Mouse (Mus musculus) gastrocnemius, adult 18-20 months (tissue): ENCODE measurements at regions not wholly inside any gene's neighbourhood (a gene's known extent, or its start where the extent isn't known, plus 50 kb on each side); places are given as distances from the start of the nearest gene placed in this dataset.
A peak's percentile ranks its signal among the peaks of the same experiment; 100 is the strongest.

Experiments
- DNase-seq: peaks from one replicate; pipeline ENCODE4 v3.0.0; 2021; ENCODE audit warnings: low spot score

- no peak for DNase-seq
Observed at GRCm38 (mm10) chr4:66622650-66623394, 204.6 kb upstream of the Tlr4 start.

GRCm38 (mm10) chr4:66618811-66619440 is 208.5 kb upstream of the Tlr4 start:
- no peak for DNase-seq

- DNase-seq, result no peak
Observed at GRCm38 (mm10) chr4:66617743-66618736, 209.3 kb upstream of the Tlr4 start.

DNA sequence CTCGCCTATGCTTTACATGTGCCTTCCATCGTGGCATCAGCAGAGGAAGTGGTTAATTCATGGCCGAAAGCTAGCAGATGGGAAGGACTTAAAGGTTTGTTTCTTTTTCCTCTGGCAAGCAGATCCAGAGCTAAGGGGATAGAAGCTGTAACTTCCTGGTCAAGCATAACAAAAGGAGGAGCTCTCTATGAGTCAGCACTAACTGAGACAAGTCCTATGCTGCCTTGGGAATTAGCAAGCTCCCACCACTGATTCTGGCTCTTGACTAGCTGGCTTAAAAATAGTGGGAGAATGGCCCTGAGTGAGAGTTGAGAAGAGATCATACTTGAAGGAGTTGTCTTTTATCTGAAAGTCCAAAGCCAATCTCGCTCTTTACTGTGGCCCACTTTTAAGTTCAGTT is 210.3 kb upstream of the Tlr4 start:
- no peak for DNase-seq

- no peak for DNase-seq
Observed at GRCm38 (mm10) chr4:66604849-66605248, 200.4 kb upstream of the Astn2 start.

DNA sequence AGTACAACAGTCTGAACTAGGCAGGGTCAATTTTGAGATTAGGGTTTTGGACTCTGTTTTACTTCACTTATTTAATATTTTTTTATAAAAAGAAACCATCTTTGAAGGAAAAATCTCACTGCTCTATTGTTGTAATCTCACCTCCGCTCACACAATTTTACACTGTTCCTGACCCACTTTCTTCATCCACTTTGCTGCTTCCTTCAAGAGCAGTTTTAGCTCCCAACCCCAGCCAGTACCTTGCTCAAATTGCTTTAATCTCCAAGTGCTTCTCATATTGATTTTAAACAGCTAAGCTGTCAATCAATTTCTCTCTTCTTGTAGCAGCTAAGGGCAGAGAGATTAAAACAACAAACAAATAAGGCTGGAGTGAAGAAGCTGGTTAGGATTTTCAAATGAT is 194.3 kb upstream of the Astn2 start:
- DNase-seq, result no peak

DNA sequence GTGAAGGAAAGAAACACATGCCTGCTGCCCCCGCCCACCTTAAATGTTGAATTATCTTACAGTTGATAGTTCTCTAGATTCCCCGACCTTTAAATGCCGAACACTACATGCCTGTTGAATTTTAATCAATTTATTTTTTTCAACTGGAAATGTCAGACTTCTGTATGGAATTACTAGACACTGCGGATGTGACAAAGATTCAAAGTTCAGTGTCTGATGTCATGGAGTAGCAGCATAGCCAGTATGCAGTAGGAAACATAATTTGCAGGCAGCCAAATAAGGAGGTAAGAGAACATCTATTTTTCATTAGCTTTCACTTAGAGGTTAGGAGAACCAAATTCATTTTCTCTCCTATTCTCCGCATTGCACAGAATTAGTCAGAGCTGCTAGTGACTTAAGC is 182.2 kb upstream of the Astn2 start:
- DNase-seq, result no peak

GRCm38 (mm10) chr4:66586166-66586565 is 181.8 kb upstream of the Astn2 start:
- no peak for DNase-seq

- DNase-seq, result no peak
Observed at GRCm38 (mm10) chr4:66556936-66557335, 152.5 kb upstream of the Astn2 start.

DNA sequence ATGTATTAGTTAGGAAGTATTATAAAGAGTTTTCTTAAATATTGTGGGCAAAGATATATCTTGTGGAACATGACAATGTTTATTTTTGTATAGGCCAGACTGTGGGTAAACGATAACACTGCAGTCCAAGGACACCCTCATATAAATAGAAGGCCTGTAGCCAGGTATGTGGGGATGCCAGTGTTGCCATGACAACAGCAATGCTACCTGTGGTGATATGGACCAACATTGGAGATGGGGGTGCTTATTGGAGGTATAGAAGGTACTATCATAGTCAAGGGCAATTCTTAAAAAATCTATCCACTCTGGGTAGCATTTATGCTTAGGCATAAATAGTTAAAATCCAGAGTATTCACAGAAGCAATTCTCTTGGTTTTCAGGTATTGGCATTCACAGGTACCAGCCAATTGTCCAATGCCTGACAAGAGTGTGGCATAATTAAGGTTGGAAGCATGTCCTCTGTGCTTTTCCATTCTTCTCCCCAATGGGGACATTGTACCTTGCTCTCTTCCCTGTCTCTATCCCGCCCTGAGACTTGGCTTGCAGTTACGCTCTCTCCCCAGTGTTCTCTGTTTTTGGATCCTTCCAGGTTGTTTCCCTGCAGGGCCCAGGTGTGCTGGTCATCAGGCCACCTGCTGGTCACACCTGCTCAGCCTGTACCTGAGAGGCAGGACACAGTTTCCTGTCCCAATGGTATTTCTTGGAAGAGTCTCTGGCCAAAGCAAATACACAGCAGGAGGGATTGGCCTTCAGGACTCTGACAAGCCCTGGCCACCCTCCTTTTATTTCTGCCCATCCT is 146.1 kb upstream of the Astn2 start:
- DNase-seq, result no peak

GRCm38 (mm10) chr4:66542833-66543436 is 138.5 kb upstream of the Astn2 start:
- DNase-seq, result no peak

DNA sequence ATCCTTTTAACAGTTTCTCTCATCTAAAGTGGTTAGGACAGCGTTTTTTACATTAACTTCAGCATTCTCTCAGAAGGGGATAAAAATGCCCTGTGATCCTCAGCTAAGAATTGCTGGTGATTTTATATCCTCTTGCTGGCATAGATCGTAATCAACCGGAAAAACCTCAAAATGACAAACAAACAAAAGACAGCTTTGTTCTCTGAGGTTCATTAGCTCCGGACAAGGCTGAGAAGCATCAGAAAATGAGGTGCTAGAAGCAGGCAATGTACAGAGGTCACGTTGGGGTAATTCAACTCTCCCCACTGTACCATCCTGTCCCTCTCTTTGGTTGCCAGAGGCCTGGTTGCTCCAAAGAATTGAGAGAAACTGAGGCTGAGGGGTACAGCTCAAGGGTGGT is 120.0 kb upstream of the Astn2 start:
- no peak for DNase-seq

DNA sequence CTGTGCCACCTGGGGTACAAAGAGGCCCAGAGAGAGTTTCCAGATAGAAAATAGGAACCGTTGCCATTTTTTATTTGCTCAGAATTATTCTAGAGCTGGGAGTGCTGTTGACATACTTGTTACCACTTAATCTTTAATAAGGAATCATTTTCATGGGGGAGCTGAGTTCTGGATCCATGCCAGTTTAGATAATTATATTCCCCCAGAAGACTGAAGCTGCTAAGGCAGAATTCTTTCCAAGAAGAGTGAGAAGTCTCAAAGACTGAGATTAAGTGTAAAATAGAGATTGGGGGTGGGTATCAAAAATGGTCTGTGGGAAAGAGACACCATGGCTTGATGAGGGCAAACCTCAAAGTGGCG is 119.5 kb upstream of the Astn2 start:
- DNase-seq, result no peak

GRCm38 (mm10) chr4:66523238-66523885 is 119.0 kb upstream of the Astn2 start:
- DNase-seq, result no peak

DNA sequence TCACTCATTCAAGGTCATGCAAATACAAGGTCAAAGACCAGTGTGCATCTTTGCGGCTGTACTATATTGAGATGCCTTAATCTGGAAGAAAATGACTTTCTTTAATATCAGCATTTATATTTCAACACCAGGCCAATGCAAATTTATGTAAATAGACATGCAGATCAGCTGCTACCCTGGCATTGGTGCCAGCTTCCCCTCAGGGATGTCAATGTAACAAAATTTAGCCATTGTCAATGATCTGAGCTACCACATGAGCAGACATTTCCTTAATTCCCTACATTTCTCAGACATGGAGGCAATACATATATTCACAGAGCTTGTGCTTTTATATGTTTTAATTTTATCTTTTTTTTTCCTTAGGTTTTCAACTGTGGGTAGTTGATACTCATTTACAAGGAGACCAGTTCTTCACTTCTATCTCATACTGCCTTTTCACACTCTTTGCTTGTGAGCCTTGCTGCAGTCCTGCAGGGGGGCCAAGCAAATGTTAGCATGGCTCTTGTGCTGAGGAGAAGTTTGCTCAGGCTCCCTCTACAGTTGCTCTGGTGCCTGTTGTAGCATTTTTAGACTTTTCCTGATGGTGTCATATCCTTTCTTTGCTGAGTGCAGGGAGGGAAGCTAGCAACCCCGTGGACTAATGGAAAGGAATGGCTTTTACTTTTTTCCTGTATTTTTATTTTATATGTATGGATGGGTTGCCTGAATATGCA is 117.8 kb upstream of the Astn2 start:
- no peak for DNase-seq

DNA sequence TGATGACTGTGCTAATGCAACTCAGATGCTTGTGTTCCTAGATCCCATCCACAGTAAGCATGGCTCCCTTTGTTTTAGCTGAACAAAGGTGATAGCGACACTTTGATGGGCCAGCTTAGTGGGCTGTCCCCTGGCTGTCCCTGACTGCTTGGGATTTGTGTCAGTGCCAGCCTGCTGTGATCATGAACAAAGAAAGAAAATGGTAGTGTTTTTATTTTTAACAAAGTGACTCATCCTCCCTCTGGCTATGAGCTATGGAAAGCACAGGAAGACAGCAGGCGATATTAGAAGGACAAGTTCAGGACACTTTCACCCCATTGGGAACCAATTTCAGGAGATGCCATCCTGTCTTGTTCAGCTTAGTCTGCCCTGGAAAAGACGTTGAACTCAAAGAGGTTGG is 116.4 kb upstream of the Astn2 start:
- DNase-seq, result no peak

DNA sequence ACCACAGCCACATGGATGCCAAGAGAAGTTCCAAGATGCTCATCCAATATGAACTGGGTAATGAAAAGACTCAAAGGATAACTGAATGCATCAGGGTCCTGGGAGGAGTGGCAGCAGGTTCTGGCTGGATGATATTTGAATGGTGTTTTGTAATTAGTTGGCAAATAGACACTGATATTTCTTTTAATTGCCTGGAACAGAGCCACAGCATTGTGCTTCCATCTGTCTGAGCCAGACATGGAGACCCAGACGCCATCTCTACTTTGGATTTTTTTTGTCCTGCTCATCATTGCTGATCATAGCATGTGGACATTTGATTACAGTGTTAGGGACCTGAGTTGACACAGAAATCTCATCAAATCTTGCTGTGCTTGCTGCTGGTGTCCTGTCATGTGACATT is 111.4 kb upstream of the Astn2 start:
- no peak for DNase-seq

DNA sequence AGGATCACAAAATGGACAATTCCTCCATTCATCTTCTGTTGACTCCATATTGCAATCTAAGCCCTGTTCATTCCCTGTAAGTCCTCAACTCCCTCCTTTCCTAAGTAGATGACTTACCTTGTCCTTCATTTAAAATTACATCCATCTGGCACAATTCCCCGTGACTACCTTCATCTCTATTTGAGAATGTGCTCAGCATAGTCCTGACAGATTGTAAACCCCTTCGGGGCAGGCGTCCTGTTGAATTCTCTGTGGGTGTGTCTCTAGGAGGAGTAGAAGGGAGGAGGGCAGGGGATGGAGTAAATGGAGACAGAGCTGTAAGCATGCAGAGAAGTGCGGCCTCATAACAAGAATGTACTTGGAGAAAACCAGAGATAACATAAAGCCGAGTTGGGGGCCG is 79.1 kb upstream of the Astn2 start:
- no peak for DNase-seq

DNA sequence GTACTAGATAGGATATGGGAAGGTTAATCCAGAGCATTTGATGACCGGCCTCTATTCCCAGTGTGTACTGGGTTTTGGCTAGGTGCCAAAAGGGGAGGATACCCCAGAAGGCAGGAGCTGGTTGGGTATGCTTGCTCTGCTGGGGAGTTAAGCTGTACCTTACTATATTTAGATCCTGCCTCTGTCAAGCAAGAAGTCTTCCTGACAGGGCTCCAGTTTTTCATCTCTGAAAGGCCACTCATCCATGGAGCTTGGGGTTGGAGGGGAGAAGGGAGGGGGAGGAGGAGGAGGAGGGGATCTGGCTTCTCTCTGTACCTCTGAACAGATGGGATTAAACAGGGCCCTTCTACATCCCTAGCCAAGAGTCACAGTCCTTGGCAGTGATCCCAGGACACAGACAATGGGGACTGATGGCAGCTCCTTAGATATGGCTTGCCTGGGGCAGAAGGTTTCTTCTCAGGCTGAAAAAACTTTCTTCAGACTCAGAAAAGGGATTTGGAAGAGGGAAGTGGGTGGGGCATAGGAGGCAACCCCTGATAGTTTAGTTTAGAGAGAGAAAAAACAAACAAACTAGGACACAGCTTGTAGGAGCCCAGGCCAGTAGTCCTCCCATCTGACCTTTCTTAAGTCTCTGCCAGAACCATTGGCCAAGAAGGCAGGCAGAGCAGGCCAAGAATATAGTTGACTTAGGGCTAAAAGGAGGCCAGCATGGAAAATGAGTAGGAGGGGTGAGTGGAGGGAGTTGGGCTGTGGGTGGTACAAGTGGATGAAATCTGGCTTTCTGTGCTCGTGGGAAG is 78.3 kb upstream of the Astn2 start:
- peak; percentile 60 for DNase-seq
